Mouse (Mus musculus) left cerebral cortex, postnatal 25 days (tissue): Measurements from ENCODE around the gene Tsen2. TPM values are rescaled to one million over a fixed set of nuclear protein-coding genes. Genes with fewer than 3 reads are reported as not detected.

Experiments
- DNase-seq, 2 experiments: peaks; one replicate each; pipeline ENCODE4 v3.0.0; 2022; ENCODE audit warnings: low spot score in 2 of 2, mixed read lengths in 1 of 2
- intact Hi-C: fragments of 180-260 bp; cut with DNase I; formaldehyde crosslinking; loops from one replicate; pipeline ENCODE4 v1.15.1; 2025
- total RNA-seq, 2 experiments: library from RNA; stranded (reverse); gene quantifications; 2 replicates each; pipeline ENCODE4 v1.2.3; 2021

The Tsen2 gene
- total RNA-seq, 2 experiments from 2014 or later = 22.0 to 23.2 TPM

DNA sequence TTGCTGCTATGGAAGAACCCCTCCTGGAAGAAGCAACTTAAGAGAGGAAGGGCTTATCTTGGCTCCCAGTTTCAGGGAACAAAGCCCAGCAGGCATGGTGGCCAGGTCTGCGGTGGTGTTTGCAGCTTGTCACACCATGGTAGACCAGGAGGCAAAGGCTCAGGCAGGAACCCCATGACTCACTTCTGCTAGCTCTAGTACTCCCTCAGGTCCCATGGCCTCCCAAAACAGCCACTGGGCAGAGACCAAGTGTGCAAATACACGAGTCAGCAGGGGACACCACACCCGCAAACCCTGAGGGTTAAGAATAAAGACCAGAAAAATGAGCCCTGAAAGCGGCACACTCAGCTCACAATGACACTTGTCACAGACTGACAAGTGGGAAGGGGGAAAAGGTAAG, 8.3 kb upstream of the Tsen2 start:
- intact Hi-C loops = loop anchor here (5.0 to 10.0 kb wide), 3 partner anchors 171 to 489 kb away; partner anchors contain the start of gene Pparg
- no peak for DNase-seq

GRCm38 (mm10) chr6:115538645-115539429, 5.6 kb upstream of the Tsen2 start:
- intact Hi-C loops = loop anchor here (2.0 to 10.0 kb wide), 4 partner anchors 174 to 492 kb away; partner anchors contain the start of genes Gm17482 and Pparg
- peak; percentile 80 to 83 for DNase-seq

DNA sequence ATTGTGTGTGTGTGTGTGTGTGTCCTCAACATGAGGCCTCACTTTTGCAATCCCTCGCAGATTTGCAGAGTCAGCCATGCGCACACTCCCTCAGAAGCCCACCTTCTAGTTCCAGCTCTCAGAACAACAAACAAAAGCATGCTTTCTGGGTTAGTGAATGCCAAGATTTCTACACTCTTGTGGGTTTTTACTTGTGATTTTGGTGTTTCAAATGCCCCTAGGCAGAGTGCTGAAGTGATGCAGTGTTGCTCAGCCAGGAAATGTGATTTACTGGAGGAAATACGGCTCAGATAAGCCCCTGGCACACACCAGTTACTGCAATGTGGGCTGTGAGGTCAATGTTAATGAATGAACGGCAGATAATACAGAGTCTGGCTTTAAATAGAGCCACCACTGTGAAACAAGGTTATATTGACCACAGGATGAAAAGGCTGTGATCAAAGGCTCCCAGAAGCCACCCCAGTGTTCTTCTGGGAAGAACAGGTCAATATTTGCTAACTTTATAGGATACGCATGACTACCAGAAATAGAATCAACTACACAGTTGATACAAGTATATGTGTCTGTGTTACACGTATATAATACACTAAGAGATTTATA, 2.7 kb upstream of the Tsen2 start:
- DNase-seq = no peak
- intact Hi-C loops = no loop called here

- intact Hi-C loops = no loop called here
- DNase-seq = no peak
These were observed 2.1 kb upstream of the Tsen2 start for GRCm38 (mm10) chr6:115542341-115542740.

GRCm38 (mm10) chr6:115546276-115546675, 1.8 kb downstream of the Tsen2 start:
- intact Hi-C loops = no loop called here
- DNase-seq = peak; percentile 26 to 32

DNA sequence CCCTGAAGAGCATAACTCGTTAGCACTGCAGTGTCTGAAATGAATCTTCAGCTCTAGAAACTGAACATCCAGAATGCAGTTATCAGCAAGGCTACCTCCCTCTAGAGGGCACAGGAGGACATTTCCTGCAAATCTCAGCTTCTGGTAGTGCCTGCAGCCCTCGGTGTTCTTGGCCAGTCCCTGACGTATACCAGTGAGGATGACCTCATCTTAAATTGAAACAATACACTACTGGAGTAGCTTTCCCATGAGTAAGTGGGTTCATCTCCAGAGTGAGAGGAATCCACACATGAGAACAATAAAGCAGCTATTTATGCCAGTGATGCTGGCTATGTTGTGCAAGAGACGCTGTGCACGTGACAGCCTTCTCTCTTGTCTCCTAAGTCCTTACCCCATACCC, 11.0 kb downstream of the Tsen2 start:
- intact Hi-C loops = no loop called here
- peak in 1 of 2 experiments; percentile 14 for DNase-seq

GRCm38 (mm10) chr6:115558176-115558575, 13.7 kb downstream of the Tsen2 start:
- DNase-seq = no peak
- intact Hi-C loops = no loop called here

DNA sequence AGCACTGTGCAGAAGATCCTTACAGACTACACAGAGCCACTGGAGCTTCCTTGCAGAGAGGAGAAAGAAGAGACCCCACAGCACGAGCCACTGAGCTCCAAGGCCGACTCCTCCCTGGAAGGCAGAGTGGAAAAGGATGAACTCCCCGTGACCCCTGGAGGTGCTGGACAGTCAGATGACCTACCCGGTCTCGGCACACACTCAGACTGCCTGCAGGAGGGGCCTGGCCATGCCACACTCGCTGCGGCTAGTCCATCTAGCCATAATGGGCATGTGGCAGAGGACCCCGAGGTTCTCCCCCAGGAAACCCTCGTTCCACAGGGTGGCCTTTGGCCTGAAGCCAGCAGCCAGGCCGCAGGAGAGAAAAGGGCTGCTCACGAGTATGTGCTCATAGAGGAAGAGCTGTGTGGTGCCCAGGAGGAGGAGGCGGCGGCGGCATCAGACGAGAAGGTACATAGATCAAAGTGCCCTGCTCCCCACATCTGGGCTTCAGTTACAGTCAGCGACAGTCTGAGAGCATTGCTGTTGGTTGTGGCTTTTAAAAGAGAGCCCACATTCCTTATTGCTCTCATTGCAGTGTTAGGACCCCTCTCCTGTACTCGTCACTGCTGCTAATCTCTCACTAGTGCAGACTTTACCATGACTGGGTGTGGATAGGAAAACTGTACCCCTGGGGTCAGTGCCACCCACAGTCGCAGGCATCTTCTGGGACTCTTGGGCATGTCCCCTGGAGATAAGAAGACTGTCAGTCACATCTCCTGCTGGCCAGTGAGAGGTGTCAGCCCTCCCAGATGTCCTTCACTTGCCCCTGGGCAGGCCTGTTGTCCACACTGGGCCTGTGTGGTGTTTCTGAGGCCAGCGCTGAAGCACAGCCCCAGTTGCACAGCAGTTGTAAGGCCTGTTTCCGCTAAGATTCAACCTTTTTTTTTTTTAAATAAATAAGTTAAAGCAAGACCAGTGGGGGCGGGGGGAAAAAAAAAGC, 15.5 kb downstream of the Tsen2 start:
- intact Hi-C loops = no loop called here
- no peak for DNase-seq

DNA sequence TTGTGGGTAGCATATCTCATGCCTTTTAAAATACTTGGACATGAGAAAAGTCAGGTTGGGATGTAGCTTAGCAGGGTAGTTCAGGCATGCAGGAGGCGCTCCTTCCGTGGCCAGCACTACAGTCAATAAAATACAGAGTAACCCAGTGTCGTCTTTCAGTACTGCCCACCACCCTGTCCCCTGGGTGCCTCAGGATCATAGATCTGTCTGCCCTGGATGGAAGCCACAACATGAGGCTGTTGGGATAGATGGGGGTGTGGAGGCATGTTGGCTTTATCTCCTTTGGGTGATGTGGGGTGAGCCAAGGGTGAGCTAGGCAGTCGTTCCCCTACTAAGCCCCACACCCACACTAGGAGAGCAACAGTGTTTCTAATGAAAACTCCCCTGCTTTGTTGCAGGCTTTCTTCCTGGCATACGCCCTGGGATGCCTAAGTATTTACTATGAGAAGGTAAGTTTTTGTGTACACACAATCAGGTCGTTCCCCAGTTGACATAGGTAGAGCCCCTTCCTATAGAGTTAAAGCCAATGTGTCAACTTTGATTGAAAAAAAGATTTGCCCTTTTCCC, 21.1 kb downstream of the Tsen2 start:
- DNase-seq = no peak
- intact Hi-C loops = no loop called here

- intact Hi-C loops = no loop called here
- DNase-seq = peak in 1 of 2 experiments; percentile 6
These were observed 29.7 kb downstream of the Tsen2 start for GRCm38 (mm10) chr6:115574171-115574570.

DNA sequence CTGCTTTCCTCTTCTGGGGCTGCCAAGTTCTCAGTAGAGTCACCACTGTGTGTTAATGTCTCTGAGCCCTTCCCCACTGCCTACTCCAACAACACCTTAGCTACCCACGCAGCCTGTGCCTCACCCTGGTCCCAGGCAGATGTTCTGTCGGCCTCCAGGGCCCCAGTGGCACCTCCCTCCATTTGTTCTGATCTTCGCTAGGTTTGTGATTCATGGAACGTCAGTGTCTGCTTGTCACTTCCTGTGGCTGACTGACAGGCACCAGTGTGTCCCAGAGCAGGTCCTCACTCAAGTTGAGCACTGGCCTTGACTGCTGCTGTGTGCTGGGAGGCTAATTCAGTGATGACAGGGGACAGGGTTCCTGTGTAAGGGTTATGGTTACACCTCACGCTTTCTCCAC, 32.9 kb downstream of the Tsen2 start:
- intact Hi-C loops = no loop called here
- no peak for DNase-seq

DNA sequence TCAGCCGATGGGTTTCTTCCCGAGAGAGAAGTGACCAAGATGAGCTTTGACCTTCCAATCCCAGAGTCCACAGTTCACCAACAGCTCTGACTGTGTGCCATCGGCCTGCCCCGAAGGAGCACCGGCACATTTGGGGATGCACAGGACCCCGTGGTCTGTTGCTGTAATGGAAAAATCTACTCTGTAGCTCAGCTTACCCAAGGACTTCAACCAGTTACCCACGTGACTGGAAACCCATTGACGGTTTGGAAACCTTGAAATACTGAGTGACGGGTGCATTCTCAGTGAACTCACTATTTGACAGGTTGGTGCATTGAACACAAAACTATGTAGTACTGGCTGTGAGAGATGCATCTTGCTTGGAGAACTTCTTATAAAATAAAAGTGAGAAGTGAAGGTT, 33.5 kb downstream of the Tsen2 start:
- DNase-seq = no peak
- intact Hi-C loops = no loop called here

- intact Hi-C loops = no loop called here
These were observed 36.3 kb downstream of the Tsen2 start for GRCm38 (mm10) chr6:115580810-115581209.

DNA sequence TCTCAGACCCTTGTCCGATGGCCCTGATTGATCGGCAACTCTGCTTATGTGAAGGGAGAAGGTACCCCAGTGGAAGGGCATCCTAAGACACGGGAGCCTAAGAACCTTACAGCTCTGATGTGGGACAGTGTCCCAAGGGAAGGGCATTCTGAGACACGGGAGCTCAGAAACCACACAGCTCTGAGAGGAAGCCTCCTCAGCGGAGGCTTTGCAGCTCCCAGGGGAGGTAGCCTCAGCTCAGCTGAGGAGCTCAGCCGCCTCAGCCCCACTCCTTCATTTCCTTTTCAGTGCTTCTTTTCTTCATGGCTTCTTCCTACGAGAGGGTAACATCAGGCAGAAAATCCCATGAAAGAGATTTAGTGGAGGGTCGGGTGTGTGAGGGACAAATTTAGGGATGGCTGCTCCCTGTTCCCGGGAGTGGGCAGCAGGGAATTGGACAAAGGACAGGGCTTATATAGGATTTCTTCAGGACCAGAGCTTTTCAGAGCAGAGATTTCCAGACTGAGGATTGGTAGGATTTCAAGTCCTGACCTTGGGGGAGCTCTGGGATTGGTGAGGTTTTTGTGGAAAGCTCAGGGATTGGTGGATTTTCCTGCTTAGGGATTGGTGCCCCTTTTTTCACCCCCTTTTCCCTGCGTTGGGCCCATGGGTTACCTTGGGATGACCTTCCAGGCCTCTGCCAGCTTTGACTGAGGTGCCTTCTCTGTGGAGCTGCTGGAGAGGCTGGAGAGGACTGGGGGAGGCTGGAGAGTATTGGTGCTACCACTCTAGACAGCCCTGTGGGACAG, 38.1 kb downstream of the Tsen2 start:
- intact Hi-C loops = no loop called here

More at GRCm38 (mm10) chr6:115580810-115581209, 36.3 kb downstream of the Tsen2 start:
- no peak for DNase-seq

GRCm38 (mm10) chr6:115583430-115584125, 39.1 kb downstream of the Tsen2 start:
- no peak for DNase-seq
- intact Hi-C loops = no loop called here

More for the DNA sequence above, 38.1 kb downstream of the Tsen2 start:
- DNase-seq = no peak

GRCm38 (mm10) chr6:115584176-115584575, 39.7 kb downstream of the Tsen2 start:
- intact Hi-C loops = no loop called here
- no peak for DNase-seq

- intact Hi-C loops = no loop called here
- DNase-seq = no peak
These were observed 41.9 kb downstream of the Tsen2 start for GRCm38 (mm10) chr6:115586321-115586720.

- DNase-seq = no peak
- intact Hi-C loops = no loop called here
These were observed 47.4 kb downstream of the Tsen2 start for GRCm38 (mm10) chr6:115591692-115592359.
